ENCODE assay signal across 27 mouse cellular contexts in the genomic region with DNA sequence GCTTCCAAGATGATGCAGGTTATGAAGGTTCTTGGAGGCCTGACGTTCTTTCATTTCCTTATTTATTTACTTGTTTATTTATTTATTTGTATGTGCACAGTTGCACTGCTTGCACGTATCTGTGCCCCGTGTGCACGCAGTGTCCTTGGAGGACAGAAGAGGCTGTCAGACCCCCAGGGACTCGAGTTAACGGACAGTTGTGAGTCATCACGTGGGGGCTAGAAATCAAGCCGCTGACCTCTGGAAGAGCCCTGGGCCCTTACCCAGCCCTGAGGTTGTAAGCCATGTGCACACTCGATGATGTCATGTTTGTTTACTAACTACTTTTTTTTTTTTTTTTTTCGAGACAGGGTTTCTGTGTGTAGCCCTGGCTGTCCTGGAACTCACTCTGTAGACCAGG.
DNase-seq lines count a peak whose midpoint lies in the region; ATAC-seq and TF ChIP-seq lines count a peak whose summit lies in the region.
"Had no signal": no experiment of that assay in that cellular context is flagged by ENCODE, and none has a peak within 500 bp of the region (broad histone marks: within the 10 kb centered on the region; RNA-seq: fewer than 3 reads in every experiment).

No protein-coding gene starts in this region.

- peak overlapping the region; percentile 70; the same call in 1 of the 2 replicates for H3K9ac ChIP-seq in CH12.LX (ENCODE audit: insufficient read depth, low read depth)
- no peak overlapping the region for H3K9ac ChIP-seq in liver, postnatal 0 days (replicated peaks)
- H3K9ac ChIP-seq: embryonic facial prominence, embryonic 12.5 days; embryonic facial prominence, embryonic 15.5 days; forebrain, embryonic 15.5 days; hindbrain, embryonic 14.5 days had no signal

- H3K4me3 ChIP-seq in heart, embryonic 10.5 days: no peak overlapping the region
- H3K4me3 ChIP-seq in CH12.LX (replicated peaks in 1 of 3; ENCODE audit: low read depth in 2 of 3, low read length in 2 of 3, poor library complexity in 1 of 3): peak overlapping the region in 2 of 3 experiments; percentile 57 to 65
- H3K4me3 ChIP-seq in liver, postnatal 0 days (ENCODE audit: low read depth, low read length): no peak overlapping the region
- H3K4me3 ChIP-seq: embryonic facial prominence, embryonic 12.5 days; embryonic facial prominence, embryonic 15.5 days; forebrain, embryonic 15.5 days; heart, adult 2 months had no signal

- peak; percentile 18; the same call in 1 of the 2 replicates for TF ChIP-seq EP300 in CH12.LX (IDR thresholded peaks at IDR 0.05; ENCODE audit: low read length)
- no peak for TF ChIP-seq EP300 in liver, postnatal 0 days (IDR thresholded peaks at IDR 0.05; ENCODE audit: low read depth)

- peak; percentile 22 for DNase-seq in adrenal gland, postnatal 14 days
- DNase-seq in adrenal gland, adult 8-10 months: no peak
- DNase-seq in heart, embryonic 10.5 days (ENCODE audit: low spot score): peak; percentile 51
- DNase-seq in heart, postnatal 25 days (ENCODE audit: low spot score): no peak
- DNase-seq in CH12.LX (ENCODE audit: extremely low read depth) (no peak), NIH3T3 (ENCODE audit: low read depth) (peak; percentile 24)
- no peak for DNase-seq in liver, postnatal 0 days
- no peak for DNase-seq in frontal cortex, adult 2 months (ENCODE audit: extremely low spot score in 1 of 2, low spot score in 1 of 2)
- DNase-seq: cerebellum, adult 11 months; cerebellum, adult 2 months; cerebellum, adult 9-11 months; cerebellum, postnatal 25 days; gastrocnemius, postnatal 25 days; heart, adult 2 months; heart, postnatal 36 days; kidney, adult 18-20 months; kidney, adult 9 months had no signal

- intact Hi-C loops in heart, postnatal 25 days (cut with DNase I): no loop called here

- TF ChIP-seq RAD21 in CH12.LX (IDR thresholded peaks at IDR 0.05; ENCODE audit: low read depth, low read length): no peak

- H3K27me3 ChIP-seq in heart, embryonic 10.5 days (ENCODE audit: insufficient read depth, poor library complexity, severe bottlenecking): no peaks in the 10 kb centered on the region
- no peaks in the 10 kb centered on the region for H3K27me3 ChIP-seq in CH12.LX (replicated peaks)
- no peaks in the 10 kb centered on the region for H3K27me3 ChIP-seq in liver, postnatal 0 days (ENCODE audit: insufficient read depth, low read length)
- H3K27me3 ChIP-seq: embryonic facial prominence, embryonic 12.5 days; embryonic facial prominence, embryonic 15.5 days; forebrain, embryonic 15.5 days had no signal

- TF ChIP-seq CTCF in CH12.LX (conservative IDR thresholded peaks at IDR 0.05 in 1 of 2, IDR thresholded peaks at IDR 0.05 in 1 of 2; ENCODE audit: low read depth in 2 of 2, low read length in 2 of 2): no peak
- no peak for TF ChIP-seq CTCF in liver, postnatal 0 days (IDR thresholded peaks at IDR 0.05; ENCODE audit: low read depth)

- dilution Hi-C loops in CH12.LX (cut with MboI; ENCODE audit: extremely low pct_ligation_motif_present, extremely low pct_unique_long_range_greater_than_20kb, low sequenced_read_pairs): no loop called here

- no peak for TF ChIP-seq POLR2A in CH12.LX (IDR thresholded peaks at IDR 0.05; ENCODE audit: low read depth, low read length)

- WGBS in heart, embryonic 10.5 days: 86% methylated on average over 10 of the region's 10 CpGs
- 69% methylated on average over 10 of the region's 10 CpGs for WGBS in liver, postnatal 0 days (ENCODE audit: insufficient replicate concordance)

- H3K9me3 ChIP-seq in heart, embryonic 10.5 days: no peaks in the 10 kb centered on the region
- no peaks in the 10 kb centered on the region for H3K9me3 ChIP-seq in CH12.LX (replicated peaks; ENCODE audit: low read length)
- no peaks in the 10 kb centered on the region for H3K9me3 ChIP-seq in liver, postnatal 0 days (ENCODE audit: low read length)
- H3K9me3 ChIP-seq: embryonic facial prominence, embryonic 12.5 days; embryonic facial prominence, embryonic 15.5 days; forebrain, embryonic 15.5 days; G1E had no signal

- peaks cover 3% of the 10 kb centered on the region; the same call in 1 of the 2 replicates for H3K79me2 ChIP-seq in CH12.LX (replicated peaks; ENCODE audit: control insufficient read depth, extremely low read depth, insufficient read depth, poor library complexity, severe bottlenecking)

- no peak overlapping the region for H3K27ac ChIP-seq in heart, embryonic 10.5 days
- no peak overlapping the region for H3K27ac ChIP-seq in CH12.LX (ENCODE audit: insufficient read depth, low read depth)
- H3K27ac ChIP-seq in liver, postnatal 0 days (ENCODE audit: low read depth): no peak overlapping the region
- H3K27ac ChIP-seq: embryonic facial prominence, embryonic 15.5 days; forebrain, embryonic 15.5 days; heart, adult 2 months; hindbrain, embryonic 14.5 days; hindbrain, postnatal 0 days had no signal

- in situ Hi-C loops in CH12.LX (cut with MboI; ENCODE audit: low pct_ligation_motif_present, low pct_unique_long_range_greater_than_20kb, low sequenced_read_pairs): loop anchor here (10.0 kb wide), 1 partner anchor 244 kb away; a partner anchor contains a TSS

- H3K4me1 ChIP-seq in heart, embryonic 10.5 days: peaks cover 38% of the 10 kb centered on the region
- H3K4me1 ChIP-seq in CH12.LX (ENCODE audit: control insufficient read depth in 1 of 2, insufficient read depth in 2 of 2): peaks cover 20 to 45% of the 10 kb centered on the region in 2 experiments
- H3K4me1 ChIP-seq in liver, postnatal 0 days (ENCODE audit: insufficient read depth): no peaks in the 10 kb centered on the region
- H3K4me1 ChIP-seq: embryonic facial prominence, embryonic 12.5 days had no signal

- no peak for ATAC-seq in liver, postnatal 0 days
- ATAC-seq: activated CD4-positive, CD25-positive, alpha-beta regulatory T cell, adult 4 months; forebrain, embryonic 15.5 days; hindbrain, postnatal 0 days; inflammation-experienced regulatory T-cells, adult 6 months; intestine, embryonic 16.5 days had no signal

- peak overlapping the region; percentile 39 for H3K4me2 ChIP-seq in CH12.LX (ENCODE audit: insufficient read depth, low read depth, poor library complexity, severe bottlenecking)
- H3K4me2 ChIP-seq in liver, postnatal 0 days (ENCODE audit: low read depth, low read length): no peak overlapping the region
- H3K4me2 ChIP-seq: embryonic facial prominence, embryonic 12.5 days; embryonic facial prominence, embryonic 15.5 days; forebrain, embryonic 15.5 days; heart, embryonic 11.5 days; hindbrain, embryonic 14.5 days had no signal

- H3K36me3 ChIP-seq in heart, embryonic 10.5 days: no peaks in the 10 kb centered on the region
- H3K36me3 ChIP-seq in CH12.LX (replicated peaks in 1 of 2; ENCODE audit: control insufficient read depth in 1 of 2, insufficient read depth in 1 of 2, low read length in 1 of 2): peaks cover 2 to 32% of the 10 kb centered on the region in 2 experiments
- H3K36me3 ChIP-seq in liver, postnatal 0 days (replicated peaks; ENCODE audit: insufficient read depth, low read length): no peaks in the 10 kb centered on the region
- H3K36me3 ChIP-seq: embryonic facial prominence, embryonic 12.5 days; embryonic facial prominence, embryonic 15.5 days; forebrain, embryonic 15.5 days; G1E had no signal

TF ChIP-seq in CH12.LX, 34 proteins besides CTCF, POLR2A, EP300 and RAD21:
- TF ChIP-seq MEF2A (IDR thresholded peaks at IDR 0.05; ENCODE audit: borderline replicate concordance, low read depth, low read length) (0 out of 2 replicates have a peak, but pooled peaks have one; percentile 15), ETS1 (conservative IDR thresholded peaks at IDR 0.05; ENCODE audit: low read depth, low read length) (peak; percentile 49), MXI1 (IDR thresholded peaks at IDR 0.05; ENCODE audit: low read depth, low read length) (peak; percentile 68; the same call in 1 of the 2 replicates), USF1 (IDR thresholded peaks at IDR 0.05; ENCODE audit: low read depth, low read length) (no peak), MYC (IDR thresholded peaks at IDR 0.05; ENCODE audit: low read depth, low read length) (no peak), ZKSCAN1 (IDR thresholded peaks at IDR 0.05; ENCODE audit: borderline replicate concordance, low read depth, low read length) (no peak), MAZ (IDR thresholded peaks at IDR 0.05; ENCODE audit: low read depth, low read length) (0 out of 2 replicates have a peak, but pooled peaks have one; percentile 44), BHLHE40 (IDR thresholded peaks at IDR 0.05; ENCODE audit: low read depth, low read length) (peak; percentile 74), ZNF384 (IDR thresholded peaks at IDR 0.05; ENCODE audit: low read depth, low read length) (peak; percentile 72), NELFE (IDR thresholded peaks at IDR 0.05; ENCODE audit: low read depth, low read length) (0 out of 2 replicates have a peak, but pooled peaks have one; percentile 45), MAX (IDR thresholded peaks at IDR 0.05; ENCODE audit: low read length) (no peak; the same call in 1 of the 2 replicates), MAFK (IDR thresholded peaks at IDR 0.05; ENCODE audit: insufficient replicate concordance, low read length) (0 out of 2 replicates have a peak, but pooled peaks have one; percentile 28)

Comparison
In these comparisons a context has a peak if more than half of its experiments do, and no peak if none do; other contexts are left out.
1. DNase-seq: peak in adrenal gland, postnatal 14 days (single experiment), heart, embryonic 10.5 days (single experiment) and NIH3T3 (single experiment); none in adrenal gland, adult 8-10 months (single experiment), heart, postnatal 25 days (single experiment), CH12.LX (single experiment), liver, postnatal 0 days (single experiment) and frontal cortex, adult 2 months (0 of 2).
2. H3K4me3 ChIP-seq: peak in CH12.LX (2 of 3); none in heart, embryonic 10.5 days (single experiment) and liver, postnatal 0 days (single experiment).